Mouse (Mus musculus) embryonic facial prominence, embryonic 15.5 days (tissue): ENCODE data around the gene Dnmt3c. TPM values are rescaled to one million over a fixed set of nuclear protein-coding genes. Genes with fewer than 3 reads are reported as not detected.
"Not testable (repeated sequence)": the region's sequence is repeated elsewhere in the genome, so short reads cannot be mapped to it uniquely, and the experiment has no call there.

ENCODE experiments used
- ATAC-seq: fragments of 200-750 bp; cut with Nextera tagmentation; 2 replicates; pipeline ENCODE4 v1.8.0; 2017; ENCODE audit warnings: low read depth, moderate TSS enrichment; ENCODE audit not compliant: insufficient number of reproducible peaks, low FRiP score, low TSS enrichment
- H3K27ac ChIP-seq: fragments of 300-500 bp; sonication (generic); replicated peaks from 2 replicates; pipeline ENCODE4 v1.5.1; 2015; ENCODE audit warnings: mild to moderate bottlenecking, inconsistent platforms
- H3K27me3 ChIP-seq: fragments of 300-500 bp; sonication (generic); 2 replicates; pipeline ENCODE4 v1.6.1; 2015; ENCODE audit warnings: inconsistent platforms
- H3K36me3 ChIP-seq: fragments of 300-500 bp; sonication (generic); 2 replicates; pipeline ENCODE4 v1.6.1; 2015; ENCODE audit warnings: mild to moderate bottlenecking, inconsistent platforms
- H3K4me1 ChIP-seq: fragments of 300-500 bp; sonication (generic); 2 replicates; pipeline ENCODE4 v1.6.1; 2015; ENCODE audit warnings: inconsistent platforms
- H3K4me2 ChIP-seq: fragments of 300-500 bp; sonication (generic); replicated peaks from 2 replicates; pipeline ENCODE4 v1.6.1; 2015; ENCODE audit warnings: mild to moderate bottlenecking, inconsistent platforms
- H3K4me3 ChIP-seq: fragments of 300-500 bp; sonication (generic); replicated peaks from 2 replicates; pipeline ENCODE4 v1.5.1; 2015; ENCODE audit warnings: mild to moderate bottlenecking, inconsistent platforms
- H3K9ac ChIP-seq: fragments of 300-500 bp; sonication (generic); 2 replicates; pipeline ENCODE4 v1.6.1; 2015; ENCODE audit warnings: inconsistent platforms
- H3K9me3 ChIP-seq: fragments of 300-500 bp; sonication (generic); replicated peaks from 2 replicates; pipeline ENCODE4 v1.6.1; 2016; ENCODE audit warnings: inconsistent platforms
- WGBS: fragments of 180-500 bp; shearing (Covaris S2); methylation state at CpG from one replicate; pipeline ENCODE4 v1.1.7; 2015; 5-methylcytosine and 5-hydroxymethylcytosine counted together
- polyA plus RNA-seq: library from polyadenylated mRNA; unstranded; fragments of >200 nt; fragmentation: Nextera tagmentation; extraction: Ambion mirVana; gene quantifications from 2 replicates; pipeline ENCODE4 v1.2.1, GENCODE M21; 2015

The Dnmt3c gene
- 0.08 TPM in 1 of 2 replicates, not detected in the other for polyA plus RNA-seq

- Histone ChIP-seq H3K36me3 (no peaks in the 10 kb centered on the region), H3K4me1 (no peaks in the 10 kb centered on the region), H3K9ac (no peak within 1 kb of the TSS), H3K4me3 (no peak within 1 kb of the TSS), H3K27me3 (no peaks in the 10 kb centered on the region), H3K27ac (no peak within 1 kb of the TSS), H3K4me2 (no peak within 1 kb of the TSS), H3K9me3 (no peaks in the 10 kb centered on the region)
- no peak for ATAC-seq
Measured at GRCm38 (mm10) chr2:153696352-153696751, at the start of gene Dnmt3c. Gene Dnmt3c, plus strand, starts transcription at chr2:153696652.

DNA sequence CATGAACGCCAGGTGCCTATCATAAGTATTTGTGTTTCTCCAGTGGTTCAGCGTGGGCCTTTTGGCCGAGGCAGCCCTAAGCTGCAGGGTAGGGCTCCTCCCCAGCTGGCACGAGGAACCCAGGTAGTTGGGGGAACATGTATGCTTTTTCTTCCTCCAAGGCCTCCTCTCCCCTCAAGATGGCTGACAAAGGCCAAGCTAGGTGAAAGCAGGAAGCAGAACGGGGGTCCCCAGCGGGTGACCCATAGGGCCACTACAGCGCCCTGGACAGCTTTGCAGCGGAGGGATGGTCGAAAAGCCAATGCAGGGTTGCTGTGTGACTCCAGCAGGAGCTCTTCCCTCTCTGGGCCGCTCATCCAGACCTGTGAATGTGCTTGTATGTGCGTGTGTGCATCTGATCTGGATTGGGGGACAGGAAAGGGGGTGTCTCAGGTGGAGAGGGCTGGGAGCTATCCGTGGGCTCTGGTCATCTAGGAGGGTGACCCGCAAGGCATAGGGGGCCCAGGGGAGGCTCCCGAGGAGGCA lies 47.6 kb upstream of the Dnmt3c start:
- ATAC-seq, result no peak
- WGBS, result 22% methylated on average over 14 of the region's 14 CpGs
- H3K9ac ChIP-seq, result peak overlapping the region; percentile 65
- no peaks in the 10 kb centered on the region for H3K9me3 ChIP-seq
- no peaks in the 10 kb centered on the region for H3K27me3 ChIP-seq
- H3K36me3 ChIP-seq, result no peaks in the 10 kb centered on the region
- H3K4me1 ChIP-seq, result peaks cover 19% of the 10 kb centered on the region
- peak overlapping the region; percentile 63 for H3K4me3 ChIP-seq
- H3K4me2 ChIP-seq, result peak overlapping the region; percentile 95
- H3K27ac ChIP-seq, result no peak overlapping the region

- H3K4me3 ChIP-seq, result peak within 1 kb of the TSS; percentile 63
- H3K36me3 ChIP-seq, result no peaks in the 10 kb centered on the region
- H3K27ac ChIP-seq, result no peak within 1 kb of the TSS
- H3K27me3 ChIP-seq, result no peaks in the 10 kb centered on the region
- ATAC-seq, result peak; percentile 86
- peaks cover 19% of the 10 kb centered on the region for H3K4me1 ChIP-seq
- H3K9me3 ChIP-seq, result no peaks in the 10 kb centered on the region
- WGBS, result under 1% methylated on average over 76 of the region's 93 CpGs
- peak within 1 kb of the TSS; percentile 65 for H3K9ac ChIP-seq
- peak within 1 kb of the TSS; percentile 95 for H3K4me2 ChIP-seq
Measured at GRCm38 (mm10) chr2:153649298-153650013, 47.0 kb upstream of the Dnmt3c start, which contains the start of gene Dnmt3b. Gene Dnmt3b, plus strand, starts transcription at chr2:153649450.

- H3K4me2 ChIP-seq, result peak overlapping the region; percentile 95
- 3% methylated on average over 28 of the region's 28 CpGs for WGBS
- peaks cover 19% of the 10 kb centered on the region for H3K4me1 ChIP-seq
- peak overlapping the region; percentile 63 for H3K4me3 ChIP-seq
- no peaks in the 10 kb centered on the region for H3K27me3 ChIP-seq
- no peak overlapping the region for H3K27ac ChIP-seq
- peak overlapping the region; percentile 65 for H3K9ac ChIP-seq
- no peaks in the 10 kb centered on the region for H3K36me3 ChIP-seq
- ATAC-seq, result peak; percentile 20; the same call in 1 of the 2 replicates
- no peaks in the 10 kb centered on the region for H3K9me3 ChIP-seq
Measured at GRCm38 (mm10) chr2:153650014-153650687, 46.3 kb upstream of the Dnmt3c start.

GRCm38 (mm10) chr2:153651681-153652080 lies 44.8 kb upstream of the Dnmt3c start:
- ATAC-seq, result no peak
- H3K4me3 ChIP-seq, result no peak overlapping the region
- H3K9me3 ChIP-seq, result no peaks in the 10 kb centered on the region
- 48% methylated on average over 3 of the region's 3 CpGs for WGBS
- no peak overlapping the region for H3K9ac ChIP-seq
- H3K27ac ChIP-seq, result no peak overlapping the region
- H3K36me3 ChIP-seq, result no peaks in the 10 kb centered on the region
- H3K4me1 ChIP-seq, result peaks cover 19% of the 10 kb centered on the region
- no peak overlapping the region for H3K4me2 ChIP-seq
- H3K27me3 ChIP-seq, result no peaks in the 10 kb centered on the region

GRCm38 (mm10) chr2:153657659-153658058 lies 38.8 kb upstream of the Dnmt3c start:
- 83% methylated on average over 8 of the region's 8 CpGs for WGBS
- not testable (repeated sequence) for H3K4me3 ChIP-seq, ATAC-seq, H3K4me1 ChIP-seq, H3K4me2 ChIP-seq, H3K36me3 ChIP-seq, H3K9me3 ChIP-seq, H3K27ac ChIP-seq, H3K27me3 ChIP-seq, H3K9ac ChIP-seq

- Histone ChIP-seq H3K4me3 (no peak overlapping the region), H3K36me3 (peaks cover 9% of the 10 kb centered on the region; the same call in 1 of the 2 replicates), H3K27me3 (no peaks in the 10 kb centered on the region), H3K4me2 (no peak overlapping the region), H3K9ac (no peak overlapping the region), H3K9me3 (no peaks in the 10 kb centered on the region), H3K4me1 (no peaks in the 10 kb centered on the region), H3K27ac (no peak overlapping the region)
- ATAC-seq, result no peak
- 28% methylated on average over 3 of the region's 3 CpGs for WGBS
Measured at GRCm38 (mm10) chr2:153660616-153661015, 35.8 kb upstream of the Dnmt3c start.

GRCm38 (mm10) chr2:153665401-153665800 lies 31.1 kb upstream of the Dnmt3c start:
- H3K9ac ChIP-seq, result no peak overlapping the region
- H3K27ac ChIP-seq, result no peak overlapping the region
- no peaks in the 10 kb centered on the region for H3K9me3 ChIP-seq
- H3K27me3 ChIP-seq, result no peaks in the 10 kb centered on the region
- no peaks in the 10 kb centered on the region for H3K4me1 ChIP-seq
- H3K4me2 ChIP-seq, result no peak overlapping the region
- peaks cover 9% of the 10 kb centered on the region; the same call in 1 of the 2 replicates for H3K36me3 ChIP-seq
- no peak for ATAC-seq
- 75% methylated on average over 7 of the region's 7 CpGs for WGBS
- no peak overlapping the region for H3K4me3 ChIP-seq

- peaks cover 5% of the 10 kb centered on the region; the same call in 1 of the 2 replicates for H3K36me3 ChIP-seq
- H3K4me2 ChIP-seq, result no peak overlapping the region
- ATAC-seq, result no peak
- H3K4me3 ChIP-seq, result no peak overlapping the region
- no peaks in the 10 kb centered on the region for H3K4me1 ChIP-seq
- no peaks in the 10 kb centered on the region for H3K9me3 ChIP-seq
- WGBS, result 65% methylated on average over 7 of the region's 7 CpGs
- H3K27me3 ChIP-seq, result no peaks in the 10 kb centered on the region
- H3K9ac ChIP-seq, result no peak overlapping the region
- H3K27ac ChIP-seq, result no peak overlapping the region
Measured at GRCm38 (mm10) chr2:153668754-153669376, 27.6 kb upstream of the Dnmt3c start.

- Histone ChIP-seq H3K27me3 (no peaks in the 10 kb centered on the region), H3K4me1 (no peaks in the 10 kb centered on the region), H3K9me3 (no peaks in the 10 kb centered on the region), H3K36me3 (peaks cover 5% of the 10 kb centered on the region; the same call in 1 of the 2 replicates), H3K4me3 (no peak overlapping the region), H3K27ac (no peak overlapping the region), H3K4me2 (no peak overlapping the region), H3K9ac (no peak overlapping the region)
- 49% methylated on average over 5 of the region's 5 CpGs for WGBS
- no peak for ATAC-seq
Measured at GRCm38 (mm10) chr2:153670111-153670510, 26.3 kb upstream of the Dnmt3c start.

- H3K36me3 ChIP-seq, result peaks cover 11% of the 10 kb centered on the region
- no peaks in the 10 kb centered on the region for H3K27me3 ChIP-seq
- WGBS, result 87% methylated on average over 2 of the region's 2 CpGs
- no peak overlapping the region for H3K4me2 ChIP-seq
- no peaks in the 10 kb centered on the region for H3K4me1 ChIP-seq
- no peaks in the 10 kb centered on the region for H3K9me3 ChIP-seq
- ATAC-seq, result no peak
- no peak overlapping the region for H3K27ac ChIP-seq
- no peak overlapping the region for H3K9ac ChIP-seq
- H3K4me3 ChIP-seq, result no peak overlapping the region
Measured at GRCm38 (mm10) chr2:153672619-153673018, 23.8 kb upstream of the Dnmt3c start.
